Mouse (Mus musculus) stomach, embryonic 15.5 days (tissue): Measurements from ENCODE around the gene Chkb. TPM values are rescaled to one million over a fixed set of nuclear protein-coding genes. Genes with fewer than 3 reads are reported as not detected.

Experiments
- ATAC-seq: fragments of 200-750 bp; cut with Nextera tagmentation; 2 replicates; pipeline ENCODE4 v1.8.0; 2017; ENCODE audit warnings: low read depth, moderate number of reproducible peaks, moderate TSS enrichment; ENCODE audit not compliant: insufficient read depth, low FRiP score
- H3K27ac ChIP-seq: fragments of 300-500 bp; sonication (generic); 2 replicates; pipeline ENCODE4 v1.5.1; 2015; ENCODE audit warnings: mild to moderate bottlenecking, inconsistent platforms
- H3K27me3 ChIP-seq: fragments of 300-500 bp; sonication (generic); replicated peaks from 2 replicates; pipeline ENCODE4 v1.6.1; 2015; ENCODE audit warnings: inconsistent platforms
- H3K36me3 ChIP-seq: fragments of 300-500 bp; sonication (generic); 2 replicates; pipeline ENCODE4 v1.6.1; 2015; ENCODE audit warnings: inconsistent platforms
- H3K4me1 ChIP-seq: fragments of 300-500 bp; sonication (generic); 2 replicates; pipeline ENCODE4 v1.6.1; 2015; ENCODE audit warnings: inconsistent platforms
- H3K4me2 ChIP-seq: fragments of 300-500 bp; sonication (generic); 2 replicates; pipeline ENCODE4 v1.6.1; 2015; ENCODE audit warnings: mild to moderate bottlenecking, inconsistent platforms
- H3K4me3 ChIP-seq: fragments of 300-500 bp; sonication (generic); replicated peaks from 2 replicates; pipeline ENCODE4 v1.5.1; 2015; ENCODE audit warnings: inconsistent platforms
- H3K9ac ChIP-seq: fragments of 300-500 bp; sonication (generic); 2 replicates; pipeline ENCODE4 v1.6.1; 2015; ENCODE audit warnings: inconsistent platforms
- H3K9me3 ChIP-seq: fragments of 300-500 bp; sonication (generic); 2 replicates; pipeline ENCODE4 v1.6.1; 2016; ENCODE audit warnings: inconsistent platforms
- WGBS: fragments of 180-500 bp; shearing (Covaris S2); methylation state at CpG from one replicate; pipeline ENCODE4 v1.1.7; 2015; 5-methylcytosine and 5-hydroxymethylcytosine counted together
- polyA plus RNA-seq: library from polyadenylated mRNA; unstranded; fragments of >200 nt; fragmentation: Nextera tagmentation; extraction: Ambion mirVana; gene quantifications from 2 replicates; pipeline ENCODE4 v1.2.1, GENCODE M21; 2015

Chkb gene
- polyA plus RNA-seq, 1 experiment from 2014 or later: 51.3 TPM

GRCm38 (mm10) chr15:89390081-89390480 is 39.6 kb downstream of the Chkb start:
- 89% methylated on average over 10 of the region's 10 CpGs for WGBS
- H3K27me3 ChIP-seq: no peaks in the 10 kb centered on the region
- H3K9ac ChIP-seq: no peak overlapping the region
- H3K4me2 ChIP-seq: no peak overlapping the region
- ATAC-seq: no peak
- no peaks in the 10 kb centered on the region for H3K4me1 ChIP-seq
- H3K9me3 ChIP-seq: no peaks in the 10 kb centered on the region
- H3K27ac ChIP-seq: no peak overlapping the region
- no peak overlapping the region for H3K4me3 ChIP-seq
- H3K36me3 ChIP-seq: no peaks in the 10 kb centered on the region

- Histone ChIP-seq H3K27me3 (no peaks in the 10 kb centered on the region), H3K4me1 (no peaks in the 10 kb centered on the region), H3K4me3 (no peak overlapping the region), H3K36me3 (no peaks in the 10 kb centered on the region), H3K9me3 (no peaks in the 10 kb centered on the region), H3K4me2 (no peak overlapping the region), H3K9ac (no peak overlapping the region), H3K27ac (no peak overlapping the region)
- no peak for ATAC-seq
- WGBS: 44% methylated on average over 12 of the region's 12 CpGs
Measured at GRCm38 (mm10) chr15:89387127-89387526, 42.6 kb downstream of the Chkb start.

- no peak for ATAC-seq
- WGBS: 86% methylated on average over 7 of the region's 7 CpGs
- no peaks in the 10 kb centered on the region for H3K36me3 ChIP-seq
Measured at GRCm38 (mm10) chr15:89384617-89385016, 45.1 kb downstream of the Chkb start, which contains the start of gene Klhdc7b. TSS of gene Klhdc7b (plus strand) at chr15:89384917.

GRCm38 (mm10) chr15:89379429-89379828 is 50.3 kb downstream of the Chkb start:
- Histone ChIP-seq H3K4me1 (peaks cover 12% of the 10 kb centered on the region), H3K36me3 (no peaks in the 10 kb centered on the region), H3K27ac (no peak overlapping the region), H3K4me2 (peak overlapping the region; percentile 69), H3K9ac (0 out of 2 replicates have a peak overlapping the region, but pooled peaks have one; percentile 44), H3K27me3 (peaks cover 42% of the 10 kb centered on the region), H3K4me3 (peak overlapping the region; percentile 36; the same call in 1 of the 2 replicates), H3K9me3 (no peaks in the 10 kb centered on the region)
- WGBS: 13% methylated on average over 10 of the region's 10 CpGs
- ATAC-seq: no peak

More at GRCm38 (mm10) chr15:89384617-89385016, 45.1 kb downstream of the Chkb start, which contains the start of gene Klhdc7b:
- H3K9ac ChIP-seq: no peak within 1 kb of the TSS
- H3K4me3 ChIP-seq: no peak within 1 kb of the TSS
- H3K4me2 ChIP-seq: no peak within 1 kb of the TSS
- no peak within 1 kb of the TSS for H3K27ac ChIP-seq
- H3K27me3 ChIP-seq: peaks cover 5% of the 10 kb centered on the region
- no peaks in the 10 kb centered on the region for H3K4me1 ChIP-seq
- H3K9me3 ChIP-seq: no peaks in the 10 kb centered on the region

GRCm38 (mm10) chr15:89378831-89379401 is 50.8 kb downstream of the Chkb start, which contains the start of gene Odf3b:
TSS of gene Odf3b (minus strand) at chr15:89379282.
- H3K4me1 ChIP-seq: peaks cover 15% of the 10 kb centered on the region
- H3K9me3 ChIP-seq: no peaks in the 10 kb centered on the region
- H3K9ac ChIP-seq: peak within 1 kb of the TSS; percentile 44
- H3K27ac ChIP-seq: no peak within 1 kb of the TSS
- no peaks in the 10 kb centered on the region for H3K36me3 ChIP-seq
- H3K27me3 ChIP-seq: peaks cover 42% of the 10 kb centered on the region
- H3K4me3 ChIP-seq: peak within 1 kb of the TSS; percentile 36
- peak within 1 kb of the TSS; percentile 69 for H3K4me2 ChIP-seq
- no peak for ATAC-seq
- WGBS: under 1% methylated on average over 33 of the region's 33 CpGs

- H3K36me3 ChIP-seq: no peaks in the 10 kb centered on the region
- H3K27ac ChIP-seq: no peak overlapping the region
- peak overlapping the region; percentile 69 for H3K4me2 ChIP-seq
- no peak for ATAC-seq
- 15% methylated on average over 46 of the region's 46 CpGs for whole genome bisulfite sequencing
- H3K27me3 ChIP-seq: peaks cover 42% of the 10 kb centered on the region
- H3K9me3 ChIP-seq: no peaks in the 10 kb centered on the region
- peaks cover 16% of the 10 kb centered on the region for H3K4me1 ChIP-seq
- no peak overlapping the region for H3K9ac ChIP-seq
- H3K4me3 ChIP-seq: peak overlapping the region; percentile 36
Measured at GRCm38 (mm10) chr15:89377938-89378828, 51.5 kb downstream of the Chkb start.

- Histone ChIP-seq H3K4me1 (peaks cover 23% of the 10 kb centered on the region), H3K27me3 (peaks cover 42% of the 10 kb centered on the region), H3K9ac (no peak overlapping the region), H3K4me2 (0 out of 2 replicates have a peak overlapping the region, but pooled peaks have one; percentile 16), H3K4me3 (no peak overlapping the region; the same call in 1 of the 2 replicates), H3K9me3 (no peaks in the 10 kb centered on the region), H3K27ac (no peak overlapping the region), H3K36me3 (0 out of 2 replicates have a peak, but pooled peaks cover 3% of the 10 kb centered on the region)
- WGBS: 3% methylated on average over 18 of the region's 18 CpGs
- no peak for ATAC-seq
Measured at GRCm38 (mm10) chr15:89377362-89377761, 52.3 kb downstream of the Chkb start.

- no peak within 1 kb of the TSS for H3K27ac ChIP-seq
- no peaks in the 10 kb centered on the region for H3K9me3 ChIP-seq
- H3K9ac ChIP-seq: no peak within 1 kb of the TSS
- H3K36me3 ChIP-seq: peaks cover 7% of the 10 kb centered on the region; the same call in 1 of the 2 replicates
- peaks cover 42% of the 10 kb centered on the region for H3K27me3 ChIP-seq
- no peak within 1 kb of the TSS; the same call in 1 of the 2 replicates for H3K4me3 ChIP-seq
- peaks cover 23% of the 10 kb centered on the region for H3K4me1 ChIP-seq
- ATAC-seq: no peak
- WGBS: 23% methylated on average over 16 of the region's 16 CpGs
- H3K4me2 ChIP-seq: 0 out of 2 replicates have a peak within 1 kb of the TSS, but pooled peaks have one; percentile 16
Measured at GRCm38 (mm10) chr15:89376957-89377356, 52.8 kb downstream of the Chkb start, which contains the start of gene Tymp. TSS of gene Tymp (minus strand) at chr15:89377039.

Other genes with a start within 250 kb of the Chkb start
- 128 and 129 TPM in 2 replicates for gene Plxnb2, start 249.1 kb downstream of the Chkb start, polyA plus RNA-seq
- gene Dennd6b, start 233.4 kb downstream of the Chkb start, polyA plus RNA-seq: 12.5 and 14.9 TPM in 2 replicates
- 25.4 and 28.5 TPM in 2 replicates for gene Ppp6r2, start 218.4 kb downstream of the Chkb start, polyA plus RNA-seq
- 45.3 and 45.9 TPM in 2 replicates for gene Sbf1, start 114.6 kb downstream of the Chkb start, polyA plus RNA-seq
- gene Adm2, start 107.2 kb downstream of the Chkb start, polyA plus RNA-seq: 0.76 and 1.1 TPM in 2 replicates
- 0.53 and 0.71 TPM in 2 replicates for gene Miox, start 95.5 kb downstream of the Chkb start, polyA plus RNA-seq
- gene Lmf2, start 74.2 kb downstream of the Chkb start, polyA plus RNA-seq: 57.3 and 62.3 TPM in 2 replicates
- gene Ncaph2, start 74.2 kb downstream of the Chkb start, polyA plus RNA-seq: 127 and 141 TPM in 2 replicates
- gene Sco2, start 56.1 kb downstream of the Chkb start, polyA plus RNA-seq: 6.7 and 7.3 TPM in 2 replicates
- 1.3 and 1.5 TPM in 2 replicates for gene Tymp, start 52.9 kb downstream of the Chkb start, polyA plus RNA-seq
- gene Odf3b, start 50.6 kb downstream of the Chkb start, polyA plus RNA-seq: 0.48 and 0.84 TPM in 2 replicates
- gene Klhdc7b, start 45.0 kb downstream of the Chkb start, polyA plus RNA-seq: not detected in 2 replicates
- gene Syce3, start 19.4 kb downstream of the Chkb start, polyA plus RNA-seq: not detected in 2 replicates
- 0.63 and 0.66 TPM in 2 replicates for gene Cpt1b, start 4.0 kb downstream of the Chkb start, polyA plus RNA-seq
- gene C730034F03Rik, start 319 bp downstream of the Chkb start, polyA plus RNA-seq: 3.6 and 4.2 TPM in 2 replicates
- gene Gm44502, start 212 bp downstream of the Chkb start, polyA plus RNA-seq: not detected in 2 replicates
- gene Mapk8ip2, start 24.0 kb upstream of the Chkb start, polyA plus RNA-seq: 3.7 and 3.8 TPM in 2 replicates
- 18.8 TPM in 2 replicates for gene Arsa, start 47.5 kb upstream of the Chkb start, polyA plus RNA-seq
- 1.7 and 1.9 TPM in 2 replicates for gene Shank3, start 69.7 kb upstream of the Chkb start, polyA plus RNA-seq
- 0.14 and 0.23 TPM in 2 replicates for gene Acr, start 138.4 kb upstream of the Chkb start, polyA plus RNA-seq
- 34.6 and 37.6 TPM in 2 replicates for gene Rabl2, start 162.0 kb upstream of the Chkb start, polyA plus RNA-seq